Mouse (Mus musculus) layer of hippocampus, postnatal 36 days (tissue): Measurements from ENCODE around the gene Tex52. TPM values are rescaled to one million over a fixed set of nuclear protein-coding genes. Genes with fewer than 3 reads are reported as not detected.

ENCODE experiments used
- DNase-seq, 2 experiments: peaks; one replicate each; pipeline ENCODE4 v3.0.0; 2022
- total RNA-seq, 2 experiments: library from RNA; stranded (reverse); gene quantifications; 2 replicates each; pipeline ENCODE4 v1.2.3; 2021

Gene Tex52
- 1 to 10 TPM in 1 of 2 experiments, under 1 TPM in 1; 0.68 to 1.5 TPM for total RNA-seq

DNA sequence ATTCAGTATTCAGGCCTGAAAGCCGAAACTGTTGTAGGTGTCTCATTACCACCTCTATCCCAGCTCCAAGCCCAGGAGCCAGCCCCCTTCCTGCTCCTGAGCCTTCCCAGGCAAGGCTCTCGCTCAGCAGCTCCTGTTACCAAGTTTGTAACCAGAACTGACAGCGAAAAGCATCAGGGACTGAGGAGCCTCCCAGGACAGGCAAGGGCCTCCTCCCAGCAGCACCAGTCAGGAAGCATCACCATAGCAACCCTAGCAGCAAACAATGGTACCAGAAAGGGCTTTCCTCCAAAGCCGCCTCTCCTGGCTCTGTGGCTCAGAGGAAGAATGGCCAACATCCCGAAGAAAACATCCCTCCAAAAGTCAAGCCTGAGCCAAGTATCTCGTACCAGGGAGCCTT lies at the start of gene Tex52, which contains the start of gene Gm44596:
Gene Tex52 (plus strand): TSS at position 265 of the 400 bp plus-strand sequence.
Gene Gm44596 (plus strand): TSS at position 312 of the 400 bp plus-strand sequence.
- peak; percentile 55 to 65 for DNase-seq

DNA sequence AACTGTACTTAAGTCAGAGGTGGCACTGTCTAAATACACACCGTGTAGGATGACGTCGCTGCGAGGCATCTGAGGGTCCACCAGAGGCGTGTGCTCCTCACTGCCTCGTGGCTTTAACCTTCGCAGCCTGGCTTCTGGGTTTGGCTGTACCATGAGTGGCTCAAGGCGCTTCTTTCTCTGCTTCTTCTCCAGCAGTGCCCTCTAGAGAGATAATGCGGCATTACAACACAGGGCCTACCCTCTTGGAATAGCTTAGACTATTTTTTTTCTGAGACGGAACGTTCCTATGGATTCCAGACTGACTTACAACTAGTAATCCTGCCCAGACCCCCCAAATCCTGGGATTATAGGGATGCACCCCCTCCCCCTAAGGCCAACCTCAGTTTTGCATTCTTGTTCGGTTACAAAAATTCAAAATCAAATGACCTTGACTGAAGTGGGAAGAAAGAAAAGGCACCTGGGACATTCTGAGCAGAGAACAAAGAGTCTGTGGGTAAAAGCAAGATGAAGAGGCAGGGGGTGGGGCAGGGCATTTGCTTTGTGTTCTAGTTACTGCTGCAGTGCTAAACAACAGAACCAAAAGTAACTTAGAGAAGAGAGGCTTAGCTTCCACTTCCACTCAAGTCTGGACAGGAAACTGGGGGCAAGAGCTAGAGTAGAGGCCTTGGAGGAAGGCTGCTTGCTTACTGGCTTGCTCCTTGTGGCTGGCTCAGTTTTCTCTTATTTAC lies 40.7 kb upstream of the Tex52 start:
- peak; percentile 56 to 59 for DNase-seq

DNA sequence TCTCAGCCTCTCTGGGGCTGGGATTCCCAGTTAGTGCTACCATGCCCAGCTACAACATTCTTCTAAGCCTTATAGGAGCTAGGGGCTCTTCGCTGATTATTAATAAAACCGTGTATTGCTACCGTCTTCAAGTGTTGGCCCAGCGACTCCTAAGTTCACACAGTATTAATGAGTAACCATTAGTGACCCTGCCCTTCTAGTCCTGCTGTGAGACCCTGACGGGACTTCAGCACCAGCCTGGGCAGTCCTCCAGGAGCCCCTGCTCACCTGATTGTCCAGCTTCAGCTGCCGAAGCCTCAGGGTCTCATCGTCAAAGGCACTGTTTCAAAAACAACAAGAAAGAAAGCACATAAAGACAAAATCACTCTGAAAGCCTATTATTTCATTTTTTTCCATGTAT lies 37.8 kb upstream of the Tex52 start:
- DNase-seq: no peak

DNA sequence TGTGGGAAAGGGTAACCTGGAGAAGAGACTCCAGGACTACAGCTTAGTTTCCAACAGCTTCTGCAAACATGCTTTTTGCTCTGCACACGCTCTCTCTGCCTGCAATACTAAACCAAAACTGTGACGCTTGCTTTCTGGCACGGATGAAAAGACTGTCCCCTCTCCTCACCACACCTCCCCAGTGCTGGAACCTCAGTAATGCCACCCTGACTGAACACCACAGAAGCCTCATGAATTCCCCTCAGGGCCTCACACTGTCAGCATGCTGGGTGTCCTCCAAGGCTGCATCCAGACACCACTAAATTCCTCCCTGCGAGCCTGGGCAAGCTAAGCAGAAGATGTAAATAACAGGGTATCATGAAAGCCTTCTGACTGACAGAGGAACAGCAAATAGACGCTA lies 36.4 kb upstream of the Tex52 start:
- no peak for DNase-seq

DNA sequence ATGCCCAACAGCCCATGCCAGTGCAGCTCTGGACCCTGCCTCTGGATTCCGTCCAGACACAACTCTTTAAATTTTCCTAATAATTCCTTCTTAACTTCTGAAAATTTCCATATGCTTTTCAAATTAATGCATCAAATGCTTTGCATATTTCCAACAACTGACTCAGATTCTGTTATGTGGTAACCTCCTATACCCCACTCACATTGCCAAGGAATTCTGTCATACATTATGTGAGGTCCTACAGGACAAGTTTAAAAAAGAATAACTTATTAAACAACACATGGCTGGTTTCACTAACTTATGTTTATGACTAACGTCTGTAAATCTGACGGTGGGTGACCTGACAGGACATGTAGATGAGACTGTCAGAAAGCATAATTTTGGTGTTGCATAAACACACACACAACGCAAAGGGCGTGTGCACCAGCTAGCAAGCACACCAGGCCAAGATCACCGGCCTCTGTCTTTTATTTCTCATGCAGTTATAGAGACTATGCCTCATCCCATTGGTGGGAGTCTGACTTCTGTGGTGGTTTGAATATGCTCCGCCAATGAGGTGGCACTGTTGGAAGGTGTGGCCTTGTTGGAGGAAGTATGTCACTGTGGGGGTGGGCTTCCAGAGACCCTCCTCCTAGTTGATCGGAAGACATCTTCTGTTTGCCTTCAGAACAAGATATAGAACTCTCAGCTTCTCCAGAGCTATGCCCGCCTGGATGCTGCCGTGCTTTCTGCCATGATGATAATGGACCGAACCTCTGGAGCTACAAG lies 33.1 kb upstream of the Tex52 start:
- DNase-seq: no peak

DNA sequence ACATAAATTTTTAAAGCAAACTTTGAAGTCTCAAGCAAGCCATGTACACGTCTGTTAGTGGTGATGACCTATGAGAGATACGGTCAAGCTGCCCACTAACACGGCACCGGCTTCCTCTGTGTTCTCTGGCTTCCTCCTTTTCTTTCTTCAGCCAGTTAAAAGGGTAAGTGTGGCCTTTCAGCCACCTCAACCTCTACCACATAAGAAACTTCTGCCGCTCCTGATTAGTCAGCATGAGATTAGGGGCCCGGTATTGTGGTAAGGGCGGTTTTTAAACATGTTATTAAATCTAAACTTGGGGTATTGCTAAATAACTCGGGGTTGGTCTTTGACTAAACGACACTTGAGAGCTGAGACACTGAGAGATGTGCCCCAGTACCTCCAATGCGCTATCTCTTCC lies 29.6 kb upstream of the Tex52 start:
- no peak for DNase-seq

DNA sequence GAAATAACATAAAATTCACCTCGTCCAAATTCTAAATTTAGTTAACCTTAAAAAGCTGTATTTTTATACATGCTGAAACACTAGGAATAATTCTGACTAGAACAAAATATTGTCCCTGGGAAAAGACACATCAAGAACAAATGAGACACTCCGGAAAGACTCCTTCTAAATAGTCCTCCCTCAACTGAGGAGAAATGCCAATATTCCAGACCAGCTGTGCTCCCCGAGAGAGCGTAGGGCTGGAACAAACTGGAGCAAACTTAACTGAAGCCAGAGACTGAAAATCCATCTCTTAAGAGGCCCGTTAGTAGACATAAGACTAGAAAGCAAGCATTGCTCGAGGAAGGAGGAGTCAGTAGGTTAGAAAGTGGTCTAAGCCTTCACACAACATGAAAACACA lies 28.5 kb upstream of the Tex52 start:
- no peak for DNase-seq

DNA sequence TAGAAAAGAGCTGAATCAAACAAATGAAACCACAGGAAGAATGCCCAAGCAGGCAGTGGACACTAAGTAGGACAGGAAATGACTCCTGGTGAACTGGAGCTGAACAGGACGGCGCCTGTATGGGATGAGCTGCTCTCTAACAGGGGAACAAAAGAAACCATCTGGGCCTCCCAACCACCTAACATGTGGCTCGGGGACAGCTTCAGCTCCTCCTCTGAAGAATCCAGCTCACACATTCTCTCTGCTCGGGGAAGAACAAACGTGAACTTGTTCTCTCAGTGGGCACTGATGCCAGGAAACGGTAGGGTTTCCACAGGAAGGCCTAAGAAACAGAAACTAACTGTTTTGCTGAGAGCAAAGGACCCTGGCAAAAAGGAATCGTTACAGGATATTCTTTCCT lies 25.5 kb upstream of the Tex52 start:
- DNase-seq: peak in 1 of 2 experiments; percentile 29

DNA sequence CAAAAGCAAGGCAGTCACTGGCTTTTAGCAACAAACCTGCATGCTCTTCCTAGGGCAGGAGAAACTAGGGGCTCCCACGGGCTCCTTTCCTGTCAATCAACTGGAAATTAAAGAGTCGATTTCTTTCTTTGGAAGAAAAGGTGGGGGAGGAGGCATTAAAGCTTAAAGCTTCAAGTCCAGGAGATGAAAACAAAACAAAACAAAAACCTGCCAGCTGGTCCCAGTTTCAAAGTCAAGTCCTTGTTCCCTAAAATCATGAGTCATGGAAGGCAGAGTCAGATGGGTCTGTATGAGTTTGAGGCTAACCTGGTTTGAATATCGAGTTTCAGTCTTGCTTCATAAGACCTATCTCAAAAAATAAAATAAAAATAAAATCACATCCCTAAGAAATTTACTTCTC lies 21.1 kb upstream of the Tex52 start:
- no peak for DNase-seq

DNA sequence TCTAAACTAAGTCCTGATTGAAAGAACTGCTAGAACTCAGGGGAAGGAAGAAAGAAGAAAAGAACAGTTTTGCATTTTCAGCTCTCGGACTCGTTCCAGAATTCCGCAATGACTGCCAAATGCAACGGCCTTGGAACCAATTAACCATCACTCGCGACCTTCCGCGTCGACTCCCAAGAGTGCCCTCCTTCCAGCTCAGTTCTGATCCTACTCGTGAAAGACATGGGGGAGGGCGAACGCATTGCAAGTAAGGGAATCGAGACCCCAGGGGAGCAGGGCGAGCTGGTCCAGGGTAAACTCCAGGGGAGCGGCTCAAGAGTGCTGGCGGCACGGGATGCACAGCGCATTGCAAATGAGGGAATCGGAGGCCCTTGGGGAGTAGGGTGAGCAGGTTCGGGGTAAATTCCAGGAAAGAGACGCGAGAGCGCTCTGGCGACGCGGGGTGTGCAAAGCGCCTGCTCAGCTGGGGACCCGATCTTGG lies 20.0 kb upstream of the Tex52 start:
- DNase-seq: peak; percentile 57 to 66

DNA sequence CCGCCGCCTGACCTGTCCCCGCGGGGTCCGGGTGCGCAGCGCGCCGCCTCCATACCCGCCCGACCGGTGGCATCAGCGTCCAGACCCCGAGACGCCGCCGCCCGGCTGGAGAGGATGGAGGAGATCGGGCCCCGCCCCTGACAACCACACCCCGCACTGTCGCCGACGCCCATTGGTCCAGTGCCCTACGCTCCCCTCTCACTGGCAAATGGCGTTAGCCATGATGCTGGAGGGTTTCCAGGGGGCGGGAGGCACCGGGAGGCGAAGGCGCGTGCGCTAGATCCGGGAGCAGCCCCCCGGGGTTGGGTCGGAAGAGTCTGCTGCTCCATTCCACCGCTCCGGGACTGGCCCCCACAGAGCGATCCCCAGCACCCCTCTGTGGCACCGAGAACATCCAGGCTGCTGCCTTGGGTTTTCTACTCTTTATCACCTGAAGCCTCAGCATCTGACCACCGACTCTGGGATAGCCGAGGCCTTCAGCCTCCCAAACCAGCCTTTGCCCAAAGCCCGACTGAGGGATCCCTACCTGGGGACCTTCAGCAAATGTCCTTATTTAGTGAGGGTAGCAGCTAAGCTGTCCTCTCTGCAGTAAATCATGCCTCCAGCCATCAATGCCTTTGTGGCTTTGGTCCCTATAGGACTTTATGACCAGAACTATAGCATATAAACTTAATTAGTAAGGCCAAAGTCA lies 19.4 kb upstream of the Tex52 start, which contains the start of gene Tulp3:
Gene Tulp3 (minus strand): TSS at position 126 of the 691 bp plus-strand sequence.
- peak; percentile 97 for DNase-seq

DNA sequence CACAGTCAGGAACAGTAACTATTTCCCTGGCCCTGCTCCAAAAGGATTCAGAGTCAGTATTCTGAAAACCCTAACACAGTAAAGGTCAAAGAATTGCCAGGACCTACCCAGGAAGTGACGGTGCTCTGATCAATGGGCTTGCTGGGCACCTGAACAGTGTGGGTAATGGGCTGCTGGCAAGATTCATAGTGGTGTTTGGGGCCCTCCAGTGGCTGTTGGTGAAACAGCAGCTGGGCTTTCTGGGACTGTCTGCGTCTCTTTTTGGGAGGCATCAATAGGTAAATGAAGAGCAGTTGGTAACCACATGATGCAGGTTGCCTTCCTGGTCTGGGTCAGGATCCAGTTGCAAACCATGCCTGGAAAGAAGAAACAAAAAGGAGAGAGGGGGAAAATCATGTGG lies 16.3 kb upstream of the Tex52 start:
- DNase-seq: peak; percentile 69 to 77

DNA sequence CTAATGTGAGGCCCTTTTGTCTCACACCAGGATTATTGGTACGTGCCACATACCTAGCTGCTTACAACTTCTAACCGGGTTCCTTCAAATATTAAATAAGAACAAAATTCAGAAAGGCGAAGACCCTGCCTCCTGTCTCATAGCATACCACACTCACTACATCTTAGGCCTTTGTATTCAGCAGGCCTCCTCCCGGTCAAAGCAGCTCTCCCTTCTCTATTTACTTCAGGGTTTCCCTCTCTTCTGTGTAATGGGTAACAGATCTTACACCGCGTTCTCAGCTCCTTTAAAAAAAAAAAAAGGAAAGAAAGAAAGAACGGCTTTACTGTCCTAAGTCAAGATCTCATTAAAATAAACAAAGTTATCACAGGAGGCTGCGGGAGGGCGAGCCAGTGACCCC lies 13.4 kb upstream of the Tex52 start:
- no peak for DNase-seq

DNA sequence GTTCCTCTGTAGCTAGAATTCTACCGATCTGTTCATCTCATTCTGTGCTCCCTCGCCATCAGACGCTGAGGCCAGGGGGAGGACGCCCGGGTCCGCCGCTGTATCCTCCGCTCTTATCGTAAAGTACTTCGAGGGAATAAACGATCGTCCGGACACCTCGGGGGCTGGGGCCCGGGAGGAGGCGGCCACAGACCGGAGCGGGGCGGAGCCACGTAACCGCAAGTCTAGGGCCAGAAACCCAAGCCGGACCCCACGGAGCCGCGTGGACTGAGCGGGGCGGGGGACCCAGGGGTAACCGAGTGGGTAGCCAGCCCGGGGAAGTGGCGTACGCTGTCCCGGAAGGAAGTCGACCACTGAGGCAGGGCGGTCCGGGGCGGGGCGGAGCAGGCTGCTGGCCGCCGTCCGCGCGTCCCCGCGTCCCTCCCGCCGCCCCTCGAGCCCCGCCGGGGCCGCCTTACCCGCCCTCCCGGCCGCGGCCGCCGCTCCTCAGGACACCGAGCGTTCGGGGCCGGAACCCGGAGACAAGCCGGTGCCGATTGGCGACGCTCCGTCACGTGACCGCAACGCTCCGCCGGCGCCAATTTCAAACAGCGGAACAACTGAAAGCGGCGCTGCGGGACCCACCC lies 12.8 kb upstream of the Tex52 start, which contains the start of the genes Rhno1 and Foxm1:
Gene Rhno1 (minus strand): TSS at position 531 of the 626 bp plus-strand sequence.
Gene Foxm1 (plus strand): TSS at position 587 of the 626 bp plus-strand sequence.
- DNase-seq: peak; percentile 76 to 80

DNA sequence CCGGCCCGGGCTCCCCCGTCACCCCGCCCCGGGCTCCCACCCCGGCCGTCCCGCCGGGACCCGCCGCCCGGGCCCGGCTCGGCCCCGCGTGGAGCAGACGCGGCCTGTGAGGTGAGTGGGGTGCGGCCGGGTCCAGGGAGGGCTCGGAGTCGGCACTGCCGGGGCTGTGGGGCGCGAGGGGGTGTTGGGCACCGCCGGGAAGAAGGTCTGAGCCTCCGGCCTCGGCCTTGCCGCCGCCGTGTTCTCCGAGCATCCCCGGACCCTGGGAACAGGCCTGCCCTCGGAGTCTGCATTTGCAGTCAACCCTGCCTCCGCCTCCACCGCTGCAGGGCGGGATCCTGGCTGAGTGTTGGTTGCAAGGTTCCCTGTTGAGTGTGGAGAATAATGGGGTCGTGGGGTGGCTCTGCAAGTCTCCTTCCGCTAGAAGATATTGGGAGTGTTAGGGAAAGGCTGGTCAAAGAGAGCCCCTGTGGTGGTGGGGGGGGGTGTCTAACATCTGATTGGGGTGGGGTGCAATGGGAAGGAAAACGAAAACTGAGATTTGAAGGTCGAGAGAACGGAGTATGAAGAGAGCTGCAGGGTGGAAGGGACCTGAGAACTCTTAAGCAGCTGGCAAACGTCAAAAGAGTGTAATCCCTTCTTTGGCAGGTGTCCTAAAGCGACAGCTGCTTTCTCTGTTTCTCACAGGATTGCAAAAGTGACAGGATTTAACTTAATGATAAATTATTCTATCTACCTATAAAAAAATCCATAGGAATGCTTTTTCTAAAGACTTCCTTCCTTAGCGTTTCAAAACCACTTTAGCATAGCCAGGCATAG lies 12.0 kb upstream of the Tex52 start:
- DNase-seq: no peak

DNA sequence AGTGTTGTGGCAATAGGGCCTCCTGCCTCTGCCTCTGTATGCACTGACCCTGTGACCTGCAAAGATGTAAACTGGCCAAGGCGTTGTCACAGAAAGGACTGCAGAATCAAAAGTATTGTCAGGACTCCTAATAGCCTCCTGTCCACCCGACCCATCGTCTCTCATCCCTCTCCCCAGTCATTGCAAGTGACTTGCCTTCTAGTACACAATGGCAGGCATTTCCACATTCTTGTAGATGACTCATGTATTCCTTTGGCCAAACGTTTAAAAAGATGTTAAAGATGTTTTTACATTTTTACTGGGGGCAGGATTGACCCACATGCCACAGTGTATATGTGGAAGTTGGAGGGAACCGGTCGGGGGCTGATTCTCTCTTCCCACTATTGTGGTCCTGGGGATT lies 10.5 kb upstream of the Tex52 start:
- no peak for DNase-seq

DNA sequence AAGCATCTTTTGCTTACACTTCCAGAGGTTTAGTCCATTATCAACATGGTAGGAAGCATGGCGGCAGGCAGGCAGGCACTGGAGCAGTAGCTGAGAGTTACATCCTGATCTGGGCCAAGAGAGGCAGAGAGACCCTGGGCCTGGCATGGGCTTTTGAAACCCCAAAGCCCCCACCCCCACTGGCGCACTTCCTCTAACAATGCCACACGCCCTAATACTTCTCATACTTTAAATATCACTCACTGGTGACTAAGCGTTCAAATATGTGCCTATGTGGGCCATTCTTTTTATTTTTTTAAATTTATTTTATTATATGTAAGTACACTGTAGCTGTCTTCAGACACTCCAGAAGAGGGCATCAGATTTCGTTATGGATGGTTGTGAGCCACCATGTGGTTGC lies 8.8 kb upstream of the Tex52 start:
- no peak for DNase-seq

DNA sequence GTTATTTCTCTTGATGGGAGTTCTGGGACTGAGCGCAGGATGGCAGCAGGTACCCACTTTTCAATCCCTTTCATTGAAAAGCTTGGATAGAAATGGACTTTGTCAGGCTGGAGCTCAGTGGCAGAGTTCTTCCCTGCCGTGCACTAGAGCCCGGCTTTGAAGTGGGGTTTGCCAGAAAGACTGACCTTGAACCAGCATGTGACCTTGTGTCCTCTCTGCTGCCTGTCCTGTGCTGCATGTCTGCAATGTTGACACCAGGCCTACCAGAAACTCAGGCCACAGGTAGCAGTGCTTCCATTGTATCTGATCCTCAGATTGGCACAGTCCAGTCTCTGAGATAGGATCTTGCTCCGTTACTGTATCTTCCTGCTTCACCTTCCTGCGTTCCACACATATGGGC lies 5.2 kb upstream of the Tex52 start:
- DNase-seq: no peak

DNA sequence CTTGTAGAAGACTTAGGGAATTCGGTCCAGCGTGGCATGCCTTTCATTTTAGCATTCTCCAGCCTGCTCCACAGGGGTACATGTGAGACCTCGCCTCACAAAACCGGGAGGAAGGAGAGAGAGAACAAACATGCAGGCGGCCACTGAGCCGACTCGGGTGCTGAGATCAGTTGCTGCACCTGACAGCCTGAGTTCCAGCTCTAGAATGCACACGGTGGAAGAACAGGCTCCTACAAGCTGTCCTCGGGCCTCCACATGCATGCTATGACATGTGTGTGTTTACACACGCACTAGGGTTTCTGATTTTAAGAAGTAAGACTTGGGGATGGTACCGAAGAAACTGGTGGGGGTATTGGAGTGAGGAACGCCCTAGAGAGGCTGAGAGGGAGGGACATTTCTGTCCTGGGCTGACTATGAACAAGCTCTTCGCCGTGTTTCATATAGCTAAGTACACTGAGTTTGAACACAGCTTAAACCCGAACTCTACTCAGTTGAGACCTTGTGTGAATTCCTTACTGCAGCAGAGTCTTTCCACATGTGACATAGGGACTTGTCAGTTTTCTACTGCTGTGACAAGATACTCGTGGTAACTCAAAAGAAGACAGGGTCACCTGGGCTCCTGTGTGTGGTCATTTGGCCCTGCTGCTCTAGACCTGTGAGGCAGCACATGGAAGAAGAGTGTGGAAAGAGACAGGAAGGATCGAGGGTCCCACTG lies 1.3 kb downstream of the Tex52 start:
- no peak for DNase-seq

DNA sequence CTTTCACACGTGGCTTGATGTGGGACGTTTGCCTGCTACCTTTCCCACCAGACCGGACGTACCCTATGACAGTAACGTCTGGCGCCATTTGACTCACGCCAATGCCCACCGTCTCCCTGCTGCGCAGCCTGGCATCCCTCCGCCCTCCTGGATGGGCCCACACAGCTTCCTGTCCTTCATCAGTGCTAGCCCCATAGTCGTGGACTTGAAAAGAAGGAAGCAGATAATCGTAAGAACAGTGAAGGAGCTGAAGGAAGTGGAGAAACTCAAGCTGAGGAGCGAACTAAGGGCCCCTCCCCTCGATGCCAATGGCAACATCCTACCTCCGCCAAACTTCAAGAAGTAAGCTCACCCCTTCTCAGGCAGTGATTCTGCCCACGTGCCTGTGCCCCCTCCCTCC lies 4.4 kb downstream of the Tex52 start:
- no peak for DNase-seq
